Mouse (Mus musculus): ENCODE data around the gene Slc25a41. TPM values are rescaled to one million over a fixed set of nuclear protein-coding genes. Genes with fewer than 3 reads are reported as not detected.
"Not testable (repeated sequence)": the region's sequence is repeated elsewhere in the genome, so short reads cannot be mapped to it uniquely, and the experiment has no call there.

The Slc25a41 gene
- polyA plus RNA-seq, 1 experiment from 2014 or later: not detected

- Histone ChIP-seq H3K4me3 (0 out of 2 replicates have a peak overlapping the region, but pooled peaks have one; percentile 41), H3K9me3 (replicated peaks) (no peaks in the 10 kb centered on the region), H3K27me3 (peaks cover 50% of the 10 kb centered on the region), H3K4me2 (no peak overlapping the region), H3K9ac (no peak overlapping the region), H3K27ac (no peak overlapping the region), H3K36me3 (no peaks in the 10 kb centered on the region), H3K4me1 (replicated peaks) (peaks cover 32% of the 10 kb centered on the region)
- WGBS: 18% methylated on average over 8 of the region's 8 CpGs
- no peak for ATAC-seq (replicated peaks; ENCODE audit: insufficient number of reproducible peaks, insufficient read depth, low FRiP score, low read depth)
Observed at GRCm38 (mm10) chr17:57063031-57063430, 21.6 kb upstream of the Slc25a41 start.

- peak overlapping the region; percentile 80 for H3K4me2 ChIP-seq
- WGBS: 1% methylated on average over 22 of the region's 22 CpGs
- peaks cover 47% of the 10 kb centered on the region for H3K27me3 ChIP-seq
- no peaks in the 10 kb centered on the region for H3K36me3 ChIP-seq
- peak overlapping the region; percentile 41 for H3K4me3 ChIP-seq
- H3K9me3 ChIP-seq (replicated peaks): no peaks in the 10 kb centered on the region
- H3K4me1 ChIP-seq (replicated peaks): peaks cover 36% of the 10 kb centered on the region
- no peak overlapping the region for H3K27ac ChIP-seq
- peak overlapping the region; percentile 35 for H3K9ac ChIP-seq
- no peak for ATAC-seq (replicated peaks; ENCODE audit: insufficient number of reproducible peaks, insufficient read depth, low FRiP score, low read depth)
Observed at GRCm38 (mm10) chr17:57062548-57062947, 21.1 kb upstream of the Slc25a41 start.

GRCm38 (mm10) chr17:57062011-57062521, 20.6 kb upstream of the Slc25a41 start:
- peak overlapping the region; percentile 41 for H3K4me3 ChIP-seq
- H3K27ac ChIP-seq: no peak overlapping the region
- H3K9me3 ChIP-seq (replicated peaks): no peaks in the 10 kb centered on the region
- ATAC-seq (replicated peaks; ENCODE audit: insufficient number of reproducible peaks, insufficient read depth, low FRiP score, low read depth): no peak
- peaks cover 36% of the 10 kb centered on the region for H3K4me1 ChIP-seq (replicated peaks)
- 2% methylated on average over 39 of the region's 39 CpGs for WGBS
- no peaks in the 10 kb centered on the region for H3K36me3 ChIP-seq
- peak overlapping the region; percentile 35 for H3K9ac ChIP-seq
- H3K27me3 ChIP-seq: peaks cover 46% of the 10 kb centered on the region
- H3K4me2 ChIP-seq: peak overlapping the region; percentile 80

- WGBS: 36% methylated on average over 10 of the region's 10 CpGs
- Histone ChIP-seq H3K4me2 (peak overlapping the region; percentile 80), H3K4me1 (replicated peaks) (peaks cover 36% of the 10 kb centered on the region), H3K4me3 (peak overlapping the region; percentile 96), H3K9me3 (replicated peaks) (no peaks in the 10 kb centered on the region), H3K27me3 (peaks cover 44% of the 10 kb centered on the region), H3K36me3 (peaks cover 5% of the 10 kb centered on the region; the same call in 1 of the 2 replicates), H3K9ac (no peak overlapping the region), H3K27ac (no peak overlapping the region)
- no peak for ATAC-seq (replicated peaks; ENCODE audit: insufficient number of reproducible peaks, insufficient read depth, low FRiP score, low read depth)
Observed at GRCm38 (mm10) chr17:57061069-57061468, 19.6 kb upstream of the Slc25a41 start.

GRCm38 (mm10) chr17:57060231-57060801, 18.9 kb upstream of the Slc25a41 start:
- Histone ChIP-seq H3K36me3 (peaks cover 7% of the 10 kb centered on the region; the same call in 1 of the 2 replicates), H3K9me3 (replicated peaks) (no peaks in the 10 kb centered on the region), H3K4me3 (peak overlapping the region; percentile 96), H3K4me1 (replicated peaks) (peaks cover 36% of the 10 kb centered on the region), H3K4me2 (peak overlapping the region; percentile 80), H3K9ac (peak overlapping the region; percentile 90; the same call in 1 of the 2 replicates), H3K27ac (peak overlapping the region; percentile 89), H3K27me3 (peaks cover 37% of the 10 kb centered on the region)
- WGBS: 0% methylated on average over 44 of the region's 44 CpGs
- ATAC-seq (replicated peaks; ENCODE audit: insufficient number of reproducible peaks, insufficient read depth, low FRiP score, low read depth): peak; percentile 88

- peak; percentile 74 for ATAC-seq (replicated peaks; ENCODE audit: insufficient number of reproducible peaks, insufficient read depth, low FRiP score, low read depth)
- Histone ChIP-seq H3K27ac (peak within 1 kb of the TSS; percentile 89), H3K4me1 (replicated peaks) (peaks cover 36% of the 10 kb centered on the region), H3K27me3 (peaks cover 33% of the 10 kb centered on the region), H3K9me3 (replicated peaks) (no peaks in the 10 kb centered on the region), H3K36me3 (peaks cover 15% of the 10 kb centered on the region; the same call in 1 of the 2 replicates), H3K4me3 (peak within 1 kb of the TSS; percentile 96), H3K4me2 (peak within 1 kb of the TSS; percentile 80), H3K9ac (peak within 1 kb of the TSS; percentile 90)
- WGBS: under 1% methylated on average over 31 of the region's 45 CpGs
Observed at GRCm38 (mm10) chr17:57059486-57059977, 18.1 kb upstream of the Slc25a41 start, which contains the start of gene Slc25a23. Slc25a23 (minus strand) TSS chr17:57059863.

- H3K27ac ChIP-seq: peak within 1 kb of the TSS; percentile 89
- no peak; the same call in 1 of the 2 replicates for ATAC-seq (replicated peaks; ENCODE audit: insufficient number of reproducible peaks, insufficient read depth, low FRiP score, low read depth)
- 3% methylated on average over 18 of the region's 22 CpGs for WGBS
- H3K36me3 ChIP-seq: peaks cover 20% of the 10 kb centered on the region; the same call in 1 of the 2 replicates
- peak within 1 kb of the TSS; percentile 90 for H3K9ac ChIP-seq
- peak within 1 kb of the TSS; percentile 80 for H3K4me2 ChIP-seq
- H3K4me3 ChIP-seq: peak within 1 kb of the TSS; percentile 96
- H3K27me3 ChIP-seq: peaks cover 28% of the 10 kb centered on the region
- H3K4me1 ChIP-seq (replicated peaks): peaks cover 36% of the 10 kb centered on the region
- no peaks in the 10 kb centered on the region for H3K9me3 ChIP-seq (replicated peaks)
Observed at GRCm38 (mm10) chr17:57058891-57059485, 17.5 kb upstream of the Slc25a41 start, which contains the start of gene Crb3. Crb3 (plus strand) TSS chr17:57059105.

GRCm38 (mm10) chr17:57056246-57056645, 14.8 kb upstream of the Slc25a41 start:
- Histone ChIP-seq H3K36me3 (peaks cover 40% of the 10 kb centered on the region), H3K4me1 (replicated peaks) (peaks cover 22% of the 10 kb centered on the region), H3K9ac (no peak overlapping the region), H3K4me3 (no peak overlapping the region), H3K27me3 (peaks cover 4% of the 10 kb centered on the region), H3K9me3 (replicated peaks) (no peaks in the 10 kb centered on the region), H3K4me2 (no peak overlapping the region), H3K27ac (no peak overlapping the region)
- ATAC-seq (replicated peaks; ENCODE audit: insufficient number of reproducible peaks, insufficient read depth, low FRiP score, low read depth): no peak
- 79% methylated on average over 3 of the region's 3 CpGs for WGBS

- not testable (repeated sequence) for H3K27me3 ChIP-seq
Observed at GRCm38 (mm10) chr17:57051679-57052078, 10.2 kb upstream of the Slc25a41 start.

GRCm38 (mm10) chr17:57048816-57049215, 7.4 kb upstream of the Slc25a41 start:
- 89% methylated on average over 3 of the region's 3 CpGs for WGBS

More at GRCm38 (mm10) chr17:57051679-57052078, 10.2 kb upstream of the Slc25a41 start:
- H3K4me1 ChIP-seq (replicated peaks); H3K4me2 ChIP-seq; H3K4me3 ChIP-seq; ATAC-seq (replicated peaks; ENCODE audit: insufficient number of reproducible peaks, insufficient read depth, low FRiP score, low read depth); H3K27ac ChIP-seq; H3K9ac ChIP-seq; H3K9me3 ChIP-seq (replicated peaks): not testable (repeated sequence)
- peaks cover 49% of the 10 kb centered on the region for H3K36me3 ChIP-seq
- WGBS: 90% methylated on average over 4 of the region's 4 CpGs

GRCm38 (mm10) chr17:57047406-57047805, 6.0 kb upstream of the Slc25a41 start:
- Histone ChIP-seq H3K9me3 (replicated peaks) (no peaks in the 10 kb centered on the region), H3K27me3 (no peaks in the 10 kb centered on the region), H3K4me2 (no peak overlapping the region), H3K36me3 (peaks cover 19% of the 10 kb centered on the region), H3K4me1 (replicated peaks) (0 out of 2 replicates have a peak, but pooled peaks cover 6% of the 10 kb centered on the region), H3K27ac (no peak overlapping the region), H3K9ac (no peak overlapping the region), H3K4me3 (no peak overlapping the region)
- WGBS: 46% methylated on average over 5 of the region's 5 CpGs
- 0 out of 2 replicates have a peak, but pooled peaks have one; percentile 32 for ATAC-seq (replicated peaks; ENCODE audit: insufficient number of reproducible peaks, insufficient read depth, low FRiP score, low read depth)

More at GRCm38 (mm10) chr17:57048816-57049215, 7.4 kb upstream of the Slc25a41 start:
- Histone ChIP-seq H3K9me3 (replicated peaks) (no peaks in the 10 kb centered on the region), H3K4me3 (no peak overlapping the region), H3K9ac (no peak overlapping the region), H3K4me2 (no peak overlapping the region), H3K36me3 (peaks cover 31% of the 10 kb centered on the region), H3K27me3 (no peaks in the 10 kb centered on the region), H3K27ac (no peak overlapping the region), H3K4me1 (replicated peaks) (no peaks in the 10 kb centered on the region)
- no peak for ATAC-seq (replicated peaks; ENCODE audit: insufficient number of reproducible peaks, insufficient read depth, low FRiP score, low read depth)

All from heart, embryonic 15.5 days (tissue).